Comparison of ENCODE assay signal across 8 mouse cellular contexts in genomic region chr5:124019348-124020216, GRCm38 (mm10). TPM values are rescaled to one million over a fixed set of nuclear protein-coding genes. Genes with fewer than 3 reads are reported as not detected.
DNase-seq lines count a peak whose midpoint lies in the region; ATAC-seq and TF ChIP-seq lines count a peak whose summit lies in the region.

No protein-coding gene starts in this region.

- intact Hi-C loops in heart, postnatal 10 days (cut with DNase I): no loop called here

- peak overlapping the region; percentile 66 for H3K27ac ChIP-seq in MEL (ENCODE audit: control insufficient read depth, low read depth, low read length)
- H3K27ac ChIP-seq in cortical plate, adult 2 months (ENCODE audit: insufficient read depth, low read length): peak overlapping the region; percentile 30
- H3K27ac ChIP-seq in lung, embryonic 15.5 days: peak overlapping the region; percentile 83
- H3K27ac ChIP-seq in intestine, embryonic 16.5 days (ENCODE audit: low read length): no peak overlapping the region

- H3K4me3 ChIP-seq in MEL (ENCODE audit: control insufficient read depth in 1 of 2, insufficient read depth in 1 of 2, low read depth in 2 of 2, low read length in 2 of 2): peak overlapping the region; percentile 28 to 34
- no peak overlapping the region for H3K4me3 ChIP-seq in cortical plate, adult 2 months (ENCODE audit: insufficient read depth, low read length)
- H3K4me3 ChIP-seq in lung, embryonic 15.5 days: no peak overlapping the region; the same call in 1 of the 2 replicates
- H3K4me3 ChIP-seq in intestine, embryonic 16.5 days (ENCODE audit: low read length): no peak overlapping the region

- TF ChIP-seq EP300 in MEL (IDR thresholded peaks at IDR 0.05; ENCODE audit: low read depth in 1 of 2, low read length in 2 of 2): peak; percentile 82 to 83

- peak; percentile 35 for DNase-seq in 3T3-L1 (ENCODE audit: low read depth, low spot score)
- peak; percentile 94 for DNase-seq in MEL (ENCODE audit: low read depth, low spot score)
- peak; percentile 83 to 85 for DNase-seq in heart, postnatal 10 days
- peak; percentile 71 for DNase-seq in layer of hippocampus, adult 9-10 months (ENCODE audit: low spot score)
- peak; percentile 85 for DNase-seq in right cerebral cortex, postnatal 25 days

- peak overlapping the region; percentile 50 for H3K9ac ChIP-seq in MEL (ENCODE audit: control insufficient read depth, low read depth, low read length, poor library complexity, severe bottlenecking)
- 0 out of 2 replicates have a peak overlapping the region, but pooled peaks have one; percentile 13 for H3K9ac ChIP-seq in lung, embryonic 15.5 days
- H3K9ac ChIP-seq in intestine, embryonic 16.5 days (ENCODE audit: low read depth, low read length): no peak overlapping the region

- H3K36me3 ChIP-seq in MEL (ENCODE audit: control insufficient read depth in 1 of 2, insufficient read depth in 2 of 2, low read length in 2 of 2): peaks cover 5 to 52% of the 10 kb centered on the region in 2 experiments
- H3K36me3 ChIP-seq in lung, embryonic 15.5 days: no peaks in the 10 kb centered on the region
- no peaks in the 10 kb centered on the region for H3K36me3 ChIP-seq in intestine, embryonic 16.5 days (ENCODE audit: control insufficient read depth, insufficient read depth, low read length)

- peaks cover 84% of the 10 kb centered on the region for H3K79me2 ChIP-seq in MEL (ENCODE audit: control insufficient read depth, insufficient read depth, low read length, poor library complexity)

- WGBS in lung, embryonic 15.5 days: 32% methylated on average over 12 of the region's 12 CpGs
- 59% methylated on average over 12 of the region's 12 CpGs for WGBS in intestine, embryonic 16.5 days

- no peak for TF ChIP-seq CTCF in MEL (IDR thresholded peaks at IDR 0.05 in 2 of 3, conservative IDR thresholded peaks at IDR 0.05 in 1 of 3; ENCODE audit: control insufficient read depth in 1 of 3, insufficient read depth in 1 of 3, low read depth in 2 of 3, low read length in 3 of 3, poor library complexity in 1 of 3, severe bottlenecking in 1 of 3)
- no peak for TF ChIP-seq CTCF in cortical plate, adult 2 months (IDR thresholded peaks at IDR 0.05; ENCODE audit: extremely low read depth, insufficient read depth, low read length)

- peaks cover 29 to 64% of the 10 kb centered on the region in 2 experiments for H3K4me1 ChIP-seq in MEL (ENCODE audit: control insufficient read depth in 1 of 2, insufficient read depth in 2 of 2, low read length in 2 of 2)
- H3K4me1 ChIP-seq in cortical plate, adult 2 months (ENCODE audit: control insufficient read depth, insufficient read depth, low read length): peaks cover 17% of the 10 kb centered on the region
- H3K4me1 ChIP-seq in lung, embryonic 15.5 days: peaks cover 78% of the 10 kb centered on the region
- H3K4me1 ChIP-seq in intestine, embryonic 16.5 days (ENCODE audit: control insufficient read depth, insufficient read depth, low read length): peaks cover 30% of the 10 kb centered on the region

- ATAC-seq in lung, embryonic 15.5 days (ENCODE audit: borderline replicate concordance, extremely low read depth, low FRiP score, low TSS enrichment): peak; percentile 68
- ATAC-seq in intestine, embryonic 16.5 days: no peak

- no peaks in the 10 kb centered on the region for H3K9me3 ChIP-seq in MEL (replicated peaks; ENCODE audit: insufficient read depth, low read length)
- H3K9me3 ChIP-seq in lung, embryonic 15.5 days: no peaks in the 10 kb centered on the region
- H3K9me3 ChIP-seq in intestine, embryonic 16.5 days (ENCODE audit: control insufficient read depth, low read length): no peaks in the 10 kb centered on the region

- no peaks in the 10 kb centered on the region for H3K27me3 ChIP-seq in MEL (ENCODE audit: control insufficient read depth in 1 of 2, insufficient read depth in 2 of 2, low read length in 2 of 2)
- no peaks in the 10 kb centered on the region for H3K27me3 ChIP-seq in lung, embryonic 15.5 days
- H3K27me3 ChIP-seq in intestine, embryonic 16.5 days (replicated peaks; ENCODE audit: control insufficient read depth, insufficient read depth, low read length): no peaks in the 10 kb centered on the region

- TF ChIP-seq RAD21 in MEL (IDR thresholded peaks at IDR 0.05; ENCODE audit: low read depth, low read length): no peak

- peak overlapping the region; percentile 28; the same call in 1 of the 2 replicates for H3K4me2 ChIP-seq in lung, embryonic 15.5 days
- no peak overlapping the region for H3K4me2 ChIP-seq in intestine, embryonic 16.5 days (ENCODE audit: low read depth, low read length)

- TF ChIP-seq POLR2A in MEL (IDR thresholded peaks at IDR 0.05; ENCODE audit: control insufficient read depth in 1 of 2, insufficient read depth in 1 of 2, low read depth in 1 of 2, low read length in 2 of 2, poor library complexity in 1 of 2): no peak
- peak; percentile 88 for TF ChIP-seq POLR2A in cortical plate, adult 2 months (IDR thresholded peaks at IDR 0.05; ENCODE audit: extremely low read depth, insufficient read depth, low read length)

TF ChIP-seq in MEL, 35 proteins besides CTCF, POLR2A, EP300 and RAD21:
- TF ChIP-seq MYB (IDR thresholded peaks at IDR 0.05; ENCODE audit: low read depth, low read length): 0 out of 2 replicates have a peak, but pooled peaks have one; percentile 14
- TF ChIP-seq HCFC1 (IDR thresholded peaks at IDR 0.05; ENCODE audit: low read depth, low read length): 0 out of 2 replicates have a peak, but pooled peaks have one; percentile 33
- no peak for TF ChIP-seq ZC3H11A (IDR thresholded peaks at IDR 0.05; ENCODE audit: low read depth, low read length)
- TF ChIP-seq ELF1 (IDR thresholded peaks at IDR 0.05; ENCODE audit: low read depth, low read length): 0 out of 2 replicates have a peak, but pooled peaks have one; percentile 65
- no peak for TF ChIP-seq ZMIZ1 (IDR thresholded peaks at IDR 0.05; ENCODE audit: low read depth, low read length)
- TF ChIP-seq GATA1 (IDR thresholded peaks at IDR 0.05; ENCODE audit: low read depth, low read length): peak; percentile 80
- TF ChIP-seq MYC (IDR thresholded peaks at IDR 0.05; ENCODE audit: low read depth, low read length): 0 out of 2 replicates have a peak, but pooled peaks have one; percentile 18
- TF ChIP-seq USF1 (IDR thresholded peaks at IDR 0.05; ENCODE audit: low read depth, low read length): no peak
- TF ChIP-seq MXI1 (IDR thresholded peaks at IDR 0.05; ENCODE audit: low read depth, low read length): peak; percentile 66
- peak; percentile 64; the same call in 1 of the 2 replicates for TF ChIP-seq MEF2A (IDR thresholded peaks at IDR 0.05; ENCODE audit: extremely low read depth, insufficient replicate concordance, low read depth, low read length, poor library complexity, severe bottlenecking)
- TF ChIP-seq SIN3A (IDR thresholded peaks at IDR 0.05; ENCODE audit: low read length): peak; percentile 92
- TF ChIP-seq ZNF384 (IDR thresholded peaks at IDR 0.05; ENCODE audit: low read depth, low read length): peak; percentile 55; the same call in 1 of the 2 replicates
- peak; percentile 90 for TF ChIP-seq ETS1 (IDR thresholded peaks at IDR 0.05; ENCODE audit: low read depth, low read length)
- TF ChIP-seq MAFK (IDR thresholded peaks at IDR 0.05; ENCODE audit: borderline replicate concordance, low read depth, low read length): peak; percentile 37; the same call in 1 of the 2 replicates
- TF ChIP-seq TCF12 (IDR thresholded peaks at IDR 0.05; ENCODE audit: low read depth, low read length): peak; percentile 88
- peak; percentile 84 for TF ChIP-seq TAL1 (IDR thresholded peaks at IDR 0.05; ENCODE audit: low read length)
- peak; percentile 70 for TF ChIP-seq RCOR1 (IDR thresholded peaks at IDR 0.05; ENCODE audit: low read depth, low read length)
- TF ChIP-seq TBP (IDR thresholded peaks at IDR 0.05; ENCODE audit: low read depth, low read length): peak; percentile 68; the same call in 1 of the 2 replicates
- no peak for TF ChIP-seq ZKSCAN1 (IDR thresholded peaks at IDR 0.05; ENCODE audit: low read depth, low read length)
- no peak for TF ChIP-seq CHD2 (IDR thresholded peaks at IDR 0.05; ENCODE audit: low read length)

RNA-seq across cellular contexts. Expression of gene Vps37b, which starts 12.5 kb away (rescaled TPM):
- 27.4 and 28.6 TPM in 2 replicates for total RNA-seq in MEL (2012; rRNA removed)
- polyA plus RNA-seq in MEL (2012; ENCODE audit: insufficient read depth in 1 of 2, insufficient read length in 2 of 2, low read depth in 1 of 2, low replicate concordance in 2 of 2, missing spikeins in 1 of 2): 10 to 100 TPM in 1 of 2 experiments, not detected in 1; 66.0 TPM
- 48.4 and 48.7 TPM in 2 replicates for polyA plus RNA-seq in cortical plate, adult 2 months (2012; rRNA removed)
- total RNA-seq in heart, postnatal 10 days (2021): 10 to 100 TPM; 38.0 to 46.7 TPM
- polyA plus RNA-seq in lung, embryonic 15.5 days (2015; fragmentation: Nextera tagmentation; extraction: Ambion mirVana): 38.1 and 41.3 TPM in 2 replicates
- polyA plus RNA-seq in intestine, embryonic 16.5 days (2015; fragmentation: Nextera tagmentation; extraction: Ambion mirVana): 25.7 and 27.1 TPM in 2 replicates

RNA-seq across cellular contexts. Expression of gene Hip1r, which starts 46.2 kb away (rescaled TPM):
- total RNA-seq in MEL (2012; rRNA removed): 14.9 and 16.6 TPM in 2 replicates
- polyA plus RNA-seq in MEL (2012; ENCODE audit: insufficient read depth in 1 of 2, insufficient read length in 2 of 2, low read depth in 1 of 2, low replicate concordance in 2 of 2, missing spikeins in 1 of 2): 10 to 100 TPM in 1 of 2 experiments, not detected in 1; 31.6 TPM
- polyA plus RNA-seq in cortical plate, adult 2 months (2012; rRNA removed): 42.1 and 46.6 TPM in 2 replicates
- 10 to 100 TPM; 26.1 to 41.6 TPM for total RNA-seq in heart, postnatal 10 days (2021)
- 11.8 and 13.3 TPM in 2 replicates for polyA plus RNA-seq in lung, embryonic 15.5 days (2015; fragmentation: Nextera tagmentation; extraction: Ambion mirVana)
- 33.8 and 34.8 TPM in 2 replicates for polyA plus RNA-seq in intestine, embryonic 16.5 days (2015; fragmentation: Nextera tagmentation; extraction: Ambion mirVana)

Comparison
In these comparisons a context has a peak if more than half of its experiments do, and no peak if none do; other contexts are left out.
1. DNase-seq: peak in every context shown above with its lines; median percentile 94 in MEL; 85 in right cerebral cortex, postnatal 25 days; 84 in heart, postnatal 10 days; 71 in layer of hippocampus, adult 9-10 months; 35 in 3T3-L1.
2. H3K4me3 ChIP-seq: peak in MEL (2 of 2); none in cortical plate, adult 2 months (single experiment), lung, embryonic 15.5 days (single experiment) and intestine, embryonic 16.5 days (single experiment).